Mouse (Mus musculus) heart, embryonic 14.5 days (tissue): Measurements from ENCODE around the gene Vmn2r4. TPM values are rescaled to one million over a fixed set of nuclear protein-coding genes. Genes with fewer than 3 reads are reported as not detected.
"Not testable (repeated sequence)": the region's sequence is repeated elsewhere in the genome, so short reads cannot be mapped to it uniquely, and the experiment has no call there.

Experiments
- ATAC-seq: fragments of 200-750 bp; cut with Nextera tagmentation; 2 replicates; pipeline ENCODE4 v1.8.0; 2017; ENCODE audit warnings: low read depth, moderate TSS enrichment; ENCODE audit not compliant: insufficient number of reproducible peaks, insufficient read depth, low FRiP score
- H3K27ac ChIP-seq, 2 experiments: fragments of 200-500 bp in 1 of 2; fragments of 300-500 bp in 1 of 2; sonication (generic) in 1 of 2; replicated peaks in 1 of 2; 2 replicates each; pipeline ENCODE4 v1.5.1; 2012 to 2014; ENCODE audit warnings: low read depth in 2 of 2, low read length in 2 of 2, control low read depth in 1 of 2, mild to moderate bottlenecking in 1 of 2, mixed read lengths in 1 of 2; ENCODE audit not compliant: control insufficient read depth in 1 of 2, insufficient read depth in 1 of 2
- H3K27me3 ChIP-seq: fragments of 300-500 bp; sonication (generic); 2 replicates; pipeline ENCODE4 v1.6.1; 2014; ENCODE audit warnings: mild to moderate bottlenecking, low read length, control low read depth; ENCODE audit not compliant: control insufficient read depth, insufficient read depth
- H3K36me3 ChIP-seq: fragments of 300-500 bp; sonication (generic); 2 replicates; pipeline ENCODE4 v1.6.1; 2014; ENCODE audit warnings: mild to moderate bottlenecking, control low read depth, low read length, mixed read lengths; ENCODE audit not compliant: control insufficient read depth, insufficient read depth
- H3K4me1 ChIP-seq, 2 experiments: fragments of 200-500 bp in 1 of 2; fragments of 300-500 bp in 1 of 2; sonication (generic) in 1 of 2; 2 replicates each; pipeline ENCODE4 v1.6.1; 2012 to 2014; ENCODE audit warnings: low read length in 2 of 2, control low read depth in 1 of 2, mixed read lengths in 1 of 2; ENCODE audit not compliant: control insufficient read depth in 2 of 2, insufficient read depth in 2 of 2
- H3K4me2 ChIP-seq: fragments of 300-500 bp; sonication (generic); 2 replicates; pipeline ENCODE4 v1.6.1; 2014; ENCODE audit warnings: mild to moderate bottlenecking, low read length
- H3K4me3 ChIP-seq, 2 experiments: fragments of 200-500 bp in 1 of 2; fragments of 300-500 bp in 1 of 2; sonication (generic) in 1 of 2; 2 replicates each; pipeline ENCODE4 v1.5.1; 2012 to 2014; ENCODE audit warnings: low read length in 2 of 2, mild to moderate bottlenecking in 2 of 2, control low read depth in 1 of 2, low read depth in 1 of 2, moderate library complexity in 1 of 2; ENCODE audit not compliant: control insufficient read depth in 1 of 2, insufficient read depth in 1 of 2
- H3K9ac ChIP-seq: fragments of 300-500 bp; sonication (generic); 2 replicates; pipeline ENCODE4 v1.6.1; 2014; ENCODE audit warnings: mild to moderate bottlenecking, low read length
- H3K9me3 ChIP-seq: fragments of 300-500 bp; sonication (generic); 2 replicates; pipeline ENCODE4 v1.6.1; 2016; ENCODE audit warnings: low read length, control low read depth; ENCODE audit not compliant: control insufficient read depth
- WGBS: fragments of 180-500 bp; shearing (Covaris S2); extraction: QIAGEN DNeasy Blood & Tissue Kit; methylation state at CpG from one replicate; pipeline ENCODE4 v1.1.7; 2014; 5-methylcytosine and 5-hydroxymethylcytosine counted together
- polyA plus RNA-seq: library from polyadenylated mRNA; unstranded; fragments of >200 nt; fragmentation: Nextera tagmentation; extraction: Ambion mirVana; gene quantifications from 2 replicates; pipeline ENCODE4 v1.2.1, GENCODE M21; 2014

Gene Vmn2r4
- polyA plus RNA-seq = not detected in 2 replicates

- not testable (repeated sequence) for H3K4me3 ChIP-seq, H3K9me3 ChIP-seq, H3K27ac ChIP-seq, H3K36me3 ChIP-seq, H3K4me2 ChIP-seq, H3K4me1 ChIP-seq, ATAC-seq, H3K27me3 ChIP-seq, H3K9ac ChIP-seq
- WGBS = 72% methylated on average over 3 of the region's 3 CpGs
Observed at GRCm38 (mm10) chr3:64415268-64415667, at the start of gene Vmn2r4. Gene Vmn2r4, minus strand, starts transcription at chr3:64415368.

GRCm38 (mm10) chr3:64434261-64434660 lies 19.1 kb upstream of the Vmn2r4 start:
- H3K4me1 ChIP-seq, H3K4me3 ChIP-seq, H3K4me2 ChIP-seq, H3K9ac ChIP-seq, H3K27me3 ChIP-seq, H3K9me3 ChIP-seq, ATAC-seq, H3K27ac ChIP-seq, H3K36me3 ChIP-seq: not testable (repeated sequence)
- 86% methylated on average over 7 of the region's 7 CpGs for WGBS

- H3K36me3 ChIP-seq, H3K27me3 ChIP-seq, H3K4me3 ChIP-seq, ATAC-seq, H3K4me2 ChIP-seq, H3K9ac ChIP-seq, H3K4me1 ChIP-seq, H3K27ac ChIP-seq, H3K9me3 ChIP-seq: not testable (repeated sequence)
- WGBS = 79% methylated on average over 6 of the region's 6 CpGs
Observed at GRCm38 (mm10) chr3:64428117-64428798, 13.1 kb upstream of the Vmn2r4 start.

DNA sequence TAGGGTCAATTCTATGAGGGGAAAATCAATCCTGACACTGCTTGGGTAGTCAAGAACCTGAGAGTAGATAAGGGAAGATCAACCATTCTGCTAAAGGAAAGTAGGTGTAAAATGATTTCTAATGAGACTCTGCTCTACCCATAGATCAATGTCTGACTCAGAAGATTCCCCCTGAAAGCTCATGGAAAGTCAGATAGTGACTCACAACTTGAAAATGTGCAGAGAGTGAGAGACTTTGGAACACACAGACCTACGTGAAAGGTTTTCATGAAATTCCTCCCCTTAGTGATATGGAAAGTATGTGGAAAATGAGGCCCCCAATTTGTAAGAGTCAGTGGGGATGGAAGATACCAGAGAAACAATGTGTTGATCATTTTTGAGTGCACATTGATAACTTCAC lies 7.0 kb upstream of the Vmn2r4 start:
- not testable (repeated sequence) for H3K4me3 ChIP-seq, H3K27me3 ChIP-seq, ATAC-seq, H3K9ac ChIP-seq, H3K36me3 ChIP-seq, H3K4me1 ChIP-seq, H3K9me3 ChIP-seq, H3K4me2 ChIP-seq, H3K27ac ChIP-seq
- WGBS = 40% methylated on average over 1 of the region's 1 CpGs

DNA sequence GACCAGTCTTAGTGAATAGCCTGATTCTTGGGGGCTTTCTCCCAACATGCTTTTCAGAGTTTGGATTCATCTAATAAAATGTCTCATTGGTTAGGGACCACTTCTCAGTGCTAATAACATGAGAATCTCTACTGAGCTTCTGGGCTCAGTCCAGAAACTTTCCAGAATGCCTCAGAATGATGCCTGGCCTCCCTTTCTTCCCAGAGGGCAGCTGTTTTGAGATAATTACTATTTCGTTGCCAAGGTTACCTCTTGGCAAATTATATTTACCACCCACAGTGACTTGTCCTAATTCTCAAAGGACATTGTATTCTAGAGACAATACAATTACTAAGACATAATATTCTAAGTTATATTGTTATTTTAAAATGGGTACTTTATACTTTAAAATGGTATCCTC lies 2.3 kb upstream of the Vmn2r4 start:
- not testable (repeated sequence) for H3K4me2 ChIP-seq, H3K9me3 ChIP-seq, H3K9ac ChIP-seq, H3K27me3 ChIP-seq, H3K27ac ChIP-seq, ATAC-seq, H3K4me1 ChIP-seq, H3K36me3 ChIP-seq, H3K4me3 ChIP-seq
- 64% methylated on average over 1 of the region's 1 CpGs for WGBS

DNA sequence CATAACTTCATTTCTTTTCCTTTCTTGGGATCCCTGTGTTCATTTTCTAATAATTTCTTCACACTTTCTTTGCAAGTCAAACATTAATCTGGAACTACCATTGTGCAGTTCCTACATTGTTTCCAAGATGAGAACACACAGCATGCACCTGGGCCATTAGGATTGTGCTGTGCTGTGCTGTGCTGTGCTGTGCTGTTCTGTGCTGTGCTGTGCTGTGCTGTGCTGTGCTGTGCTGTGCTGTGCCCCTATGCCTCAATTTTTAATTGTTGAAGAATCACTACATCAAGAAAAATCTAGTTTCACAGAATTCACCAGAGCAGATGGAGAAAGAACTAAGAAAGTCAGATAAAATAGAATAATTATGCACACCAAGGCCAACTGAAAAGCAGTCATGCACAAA lies 915 bp downstream of the Vmn2r4 start:
- not testable (repeated sequence) for H3K36me3 ChIP-seq, H3K4me2 ChIP-seq, H3K9me3 ChIP-seq, H3K4me1 ChIP-seq, H3K9ac ChIP-seq, H3K4me3 ChIP-seq, H3K27ac ChIP-seq, H3K27me3 ChIP-seq, ATAC-seq

DNA sequence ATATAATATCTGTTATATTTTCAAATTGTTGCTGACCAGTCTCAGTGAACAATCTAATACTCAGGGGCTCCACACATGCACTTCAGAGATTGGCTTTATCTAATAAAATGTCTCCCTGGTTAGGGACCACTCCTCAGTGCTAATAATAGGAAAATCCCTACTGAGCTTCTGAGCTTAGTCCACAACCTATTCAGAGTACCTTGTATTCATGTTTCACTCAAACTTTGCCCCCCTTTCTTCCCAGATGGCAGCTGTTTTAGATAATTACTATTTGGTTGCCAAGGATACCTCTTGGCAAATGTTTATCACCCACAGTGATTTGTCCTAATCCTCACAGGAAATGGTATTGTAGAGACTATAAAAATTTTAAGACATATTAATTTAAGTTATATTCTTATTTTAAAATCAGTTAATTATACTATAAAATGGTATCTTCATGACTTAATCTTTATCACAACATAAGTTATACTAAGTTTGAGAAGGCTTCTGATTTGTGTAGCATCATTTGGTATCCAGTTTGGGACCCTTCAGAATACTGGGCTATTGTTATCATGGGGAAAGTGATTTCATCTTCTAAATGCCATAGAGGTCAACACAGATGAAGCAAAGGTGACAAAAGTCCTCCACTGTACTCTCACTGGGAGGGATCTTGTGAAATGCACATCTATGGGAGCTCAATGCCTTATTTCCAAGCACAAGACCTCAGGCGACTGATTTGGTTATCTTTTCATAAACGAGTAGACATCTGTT lies 55.7 kb downstream of the Vmn2r4 start:
- Histone ChIP-seq H3K4me2 (no peak overlapping the region), H3K27ac (no peak overlapping the region), H3K36me3 (no peaks in the 10 kb centered on the region), H3K9ac (no peak overlapping the region), H3K27me3 (no peaks in the 10 kb centered on the region), H3K9me3 (no peaks in the 10 kb centered on the region), H3K4me3 (no peak overlapping the region), H3K4me1 (no peaks in the 10 kb centered on the region)
- no peak for ATAC-seq
- 49% methylated on average over 2 of the region's 2 CpGs for WGBS
